Mouse (Mus musculus) heart, embryonic 15.5 days (tissue): ENCODE measurements around the gene Dpp6. TPM values are rescaled to one million over a fixed set of nuclear protein-coding genes. Genes with fewer than 3 reads are reported as not detected.

ENCODE experiments used
- ATAC-seq: fragments of 200-750 bp; cut with Nextera tagmentation; replicated peaks from 2 replicates; pipeline ENCODE4 v1.8.0; 2017; ENCODE audit warnings: low read depth, moderate TSS enrichment; ENCODE audit not compliant: insufficient number of reproducible peaks, insufficient read depth, low FRiP score
- H3K27ac ChIP-seq: fragments of 300-500 bp; sonication (generic); 2 replicates; pipeline ENCODE4 v1.5.1; 2015; ENCODE audit warnings: mild to moderate bottlenecking, inconsistent platforms
- H3K27me3 ChIP-seq: fragments of 300-500 bp; sonication (generic); 2 replicates; pipeline ENCODE4 v1.6.1; 2015; ENCODE audit warnings: inconsistent platforms
- H3K36me3 ChIP-seq: fragments of 300-500 bp; sonication (generic); 2 replicates; pipeline ENCODE4 v1.6.1; 2015; ENCODE audit warnings: mild to moderate bottlenecking, inconsistent platforms
- H3K4me1 ChIP-seq: fragments of 300-500 bp; sonication (generic); replicated peaks from 2 replicates; pipeline ENCODE4 v1.6.1; 2015; ENCODE audit warnings: inconsistent platforms
- H3K4me2 ChIP-seq: fragments of 300-500 bp; sonication (generic); 2 replicates; pipeline ENCODE4 v1.6.1; 2015; ENCODE audit warnings: inconsistent platforms, mild to moderate bottlenecking, moderate library complexity
- H3K4me3 ChIP-seq: fragments of 300-500 bp; sonication (generic); 2 replicates; pipeline ENCODE4 v1.5.1; 2015; ENCODE audit warnings: mild to moderate bottlenecking, inconsistent platforms
- H3K9ac ChIP-seq: fragments of 300-500 bp; sonication (generic); 2 replicates; pipeline ENCODE4 v1.6.1; 2015; ENCODE audit warnings: mild to moderate bottlenecking, inconsistent platforms
- H3K9me3 ChIP-seq: fragments of 300-500 bp; sonication (generic); replicated peaks from 2 replicates; pipeline ENCODE4 v1.6.1; 2016; ENCODE audit warnings: inconsistent platforms
- WGBS: fragments of 180-500 bp; shearing (Covaris S2); methylation state at CpG from one replicate; pipeline ENCODE4 v1.1.7; 2015; ENCODE audit warnings: mixed read lengths; 5-methylcytosine and 5-hydroxymethylcytosine counted together
- polyA plus RNA-seq: library from polyadenylated mRNA; unstranded; fragments of >200 nt; fragmentation: Nextera tagmentation; extraction: Ambion mirVana; gene quantifications from 2 replicates; pipeline ENCODE4 v1.2.1, GENCODE M21; 2015

Gene Dpp6
- polyA plus RNA-seq, 1 experiment from 2014 or later, result 0.47 TPM

DNA sequence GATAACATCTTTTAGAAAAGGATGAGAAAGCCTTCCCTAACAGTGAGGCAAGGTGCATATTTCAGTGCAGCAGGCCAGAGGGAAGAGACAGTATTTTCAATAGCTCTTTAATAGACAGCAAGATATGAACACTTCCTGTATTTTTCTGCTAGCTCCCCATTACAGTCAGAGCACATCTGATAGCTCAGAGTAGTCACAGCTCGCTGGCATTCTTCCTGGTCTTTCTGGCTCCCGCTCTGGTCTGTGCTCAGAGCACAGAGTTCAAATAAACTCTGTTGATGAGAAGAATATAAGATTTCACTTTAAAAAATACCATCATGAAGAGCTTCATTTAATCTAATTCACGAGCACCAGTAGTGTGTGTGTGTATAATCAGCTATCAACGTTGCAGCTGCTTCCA is 249.8 kb downstream of the Dpp6 start:
- H3K9ac ChIP-seq, result no peak overlapping the region
- H3K27ac ChIP-seq, result no peak overlapping the region
- WGBS, result 64% methylated on average over 4 of the region's 4 CpGs
- H3K4me2 ChIP-seq, result no peak overlapping the region
- H3K36me3 ChIP-seq, result no peaks in the 10 kb centered on the region
- ATAC-seq, result no peak
- no peaks in the 10 kb centered on the region for H3K4me1 ChIP-seq
- H3K9me3 ChIP-seq, result no peaks in the 10 kb centered on the region
- no peaks in the 10 kb centered on the region for H3K27me3 ChIP-seq
- H3K4me3 ChIP-seq, result no peak overlapping the region

DNA sequence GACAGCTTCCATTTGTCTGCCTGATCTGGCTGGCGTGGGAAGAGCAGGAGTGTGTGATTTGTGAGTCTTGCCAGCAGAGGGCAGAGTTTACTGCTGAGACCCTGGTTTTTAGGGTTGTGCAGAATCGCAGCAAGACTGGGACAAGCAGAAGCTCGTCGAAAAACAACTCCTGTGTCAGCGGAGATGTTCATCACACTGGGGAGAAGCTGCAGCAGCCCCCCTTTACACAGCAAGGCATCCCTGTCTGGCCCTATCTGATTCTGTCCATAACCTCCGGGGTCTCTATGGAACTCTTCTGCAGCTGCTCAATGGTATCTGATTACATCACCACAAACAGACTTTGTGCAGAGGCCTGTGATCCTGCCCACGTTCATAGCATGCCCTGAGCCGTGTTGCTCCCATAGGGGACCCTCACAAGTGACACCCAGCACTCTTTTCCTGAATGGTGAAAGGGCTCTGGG is 258.2 kb downstream of the Dpp6 start:
- Histone ChIP-seq H3K27me3 (no peaks in the 10 kb centered on the region), H3K4me3 (no peak overlapping the region), H3K9me3 (no peaks in the 10 kb centered on the region), H3K9ac (no peak overlapping the region), H3K27ac (no peak overlapping the region), H3K4me1 (no peaks in the 10 kb centered on the region), H3K36me3 (no peaks in the 10 kb centered on the region), H3K4me2 (no peak overlapping the region)
- ATAC-seq, result no peak; the same call in 1 of the 2 replicates
- WGBS, result 20% methylated on average over 8 of the region's 8 CpGs

DNA sequence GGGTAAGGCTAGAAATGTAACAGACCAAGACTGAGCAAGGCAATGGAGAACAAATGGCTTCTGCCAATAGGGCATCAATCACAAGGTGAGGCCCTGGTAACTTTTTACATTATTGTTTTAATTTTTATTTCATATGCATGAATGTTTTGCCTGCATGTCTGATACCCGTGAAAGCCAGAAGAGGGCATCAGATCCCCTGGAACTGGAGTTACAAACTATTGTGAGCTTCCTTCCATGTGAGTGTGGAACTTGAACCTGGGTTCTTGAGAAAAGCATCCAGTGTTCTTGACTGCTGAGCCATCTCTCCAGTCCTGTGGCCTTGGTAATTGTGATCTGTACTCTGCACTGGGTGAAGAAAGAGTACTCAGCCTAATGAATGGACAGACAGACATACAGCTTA is 259.0 kb downstream of the Dpp6 start:
- Histone ChIP-seq H3K36me3 (no peaks in the 10 kb centered on the region), H3K9me3 (no peaks in the 10 kb centered on the region), H3K4me2 (no peak overlapping the region), H3K4me3 (no peak overlapping the region), H3K27ac (no peak overlapping the region), H3K27me3 (no peaks in the 10 kb centered on the region), H3K4me1 (no peaks in the 10 kb centered on the region), H3K9ac (no peak overlapping the region)
- 16% methylated on average over 1 of the region's 1 CpGs for WGBS
- ATAC-seq, result no peak

DNA sequence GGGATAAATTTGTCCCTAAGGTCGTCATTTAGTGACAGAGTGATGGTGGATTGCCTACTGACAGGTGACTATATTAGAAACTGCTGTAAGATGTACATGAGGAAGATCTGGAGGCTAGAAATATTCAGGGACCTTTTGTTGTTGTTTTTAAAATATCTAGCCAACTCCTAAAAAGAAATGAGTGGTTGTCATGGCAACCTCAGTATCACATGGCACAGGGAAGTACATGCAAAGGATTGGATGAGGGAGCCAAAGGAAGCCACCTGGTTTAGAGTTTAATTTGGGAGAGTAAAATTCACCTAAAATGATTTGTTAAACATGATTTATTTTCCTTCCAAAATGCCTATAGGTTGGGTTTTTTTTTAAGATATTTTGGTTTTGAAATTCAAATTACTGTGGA is 260.8 kb downstream of the Dpp6 start:
- Histone ChIP-seq H3K4me2 (no peak overlapping the region), H3K4me3 (no peak overlapping the region), H3K36me3 (no peaks in the 10 kb centered on the region), H3K9me3 (no peaks in the 10 kb centered on the region), H3K27me3 (no peaks in the 10 kb centered on the region), H3K4me1 (no peaks in the 10 kb centered on the region), H3K27ac (no peak overlapping the region), H3K9ac (no peak overlapping the region)
- ATAC-seq, result no peak
- WGBS, result 34% methylated on average over 1 of the region's 1 CpGs

DNA sequence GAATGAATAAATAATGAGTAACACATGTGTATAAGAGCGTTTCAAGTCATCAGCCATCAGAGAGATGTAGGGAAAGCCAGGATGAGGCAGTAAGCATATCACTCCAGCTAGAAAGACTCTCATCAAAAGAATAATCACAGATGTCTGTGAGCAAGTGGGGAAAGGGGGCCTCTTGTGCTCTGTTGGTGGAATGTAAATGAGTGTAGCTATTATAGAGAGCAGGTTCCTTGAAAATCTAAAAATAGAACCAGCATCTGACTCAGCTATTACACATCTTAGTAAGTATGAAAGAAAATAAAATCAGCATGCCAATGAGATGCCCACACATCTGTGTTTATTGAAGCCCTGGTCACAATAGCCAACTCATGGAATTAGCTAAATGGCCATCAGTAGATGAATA is 264.3 kb downstream of the Dpp6 start:
- Histone ChIP-seq H3K4me2 (no peak overlapping the region), H3K36me3 (no peaks in the 10 kb centered on the region), H3K9me3 (no peaks in the 10 kb centered on the region), H3K9ac (no peak overlapping the region), H3K4me3 (no peak overlapping the region), H3K27me3 (no peaks in the 10 kb centered on the region), H3K4me1 (no peaks in the 10 kb centered on the region), H3K27ac (no peak overlapping the region)
- WGBS, result 66% methylated on average over 1 of the region's 1 CpGs
- ATAC-seq, result no peak

DNA sequence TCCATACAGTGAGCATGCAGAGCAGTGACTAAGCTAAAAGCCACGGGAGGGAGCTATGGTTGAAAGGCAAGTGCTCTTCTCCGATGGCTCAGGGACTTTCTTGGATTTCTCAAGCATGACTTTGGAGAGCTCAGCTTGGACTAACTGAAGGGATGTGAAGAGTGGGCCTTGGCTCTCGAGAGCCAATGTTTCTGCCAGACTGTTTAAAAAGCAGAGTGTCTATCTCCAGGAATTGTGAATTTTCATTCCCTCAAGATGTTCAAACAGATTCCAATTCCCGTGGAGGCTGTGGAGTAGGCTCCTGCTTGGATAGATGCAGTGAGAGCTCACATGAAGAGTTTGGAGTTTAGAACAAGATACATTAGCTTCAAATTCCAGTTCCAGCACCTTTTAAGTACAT is 266.8 kb downstream of the Dpp6 start:
- no peaks in the 10 kb centered on the region for H3K36me3 ChIP-seq
- no peak overlapping the region for H3K4me3 ChIP-seq
- H3K27ac ChIP-seq, result no peak overlapping the region
- 56% methylated on average over 4 of the region's 4 CpGs for WGBS
- H3K9me3 ChIP-seq, result no peaks in the 10 kb centered on the region
- H3K4me1 ChIP-seq, result no peaks in the 10 kb centered on the region
- H3K27me3 ChIP-seq, result no peaks in the 10 kb centered on the region
- no peak overlapping the region for H3K9ac ChIP-seq
- ATAC-seq, result no peak
- H3K4me2 ChIP-seq, result no peak overlapping the region

DNA sequence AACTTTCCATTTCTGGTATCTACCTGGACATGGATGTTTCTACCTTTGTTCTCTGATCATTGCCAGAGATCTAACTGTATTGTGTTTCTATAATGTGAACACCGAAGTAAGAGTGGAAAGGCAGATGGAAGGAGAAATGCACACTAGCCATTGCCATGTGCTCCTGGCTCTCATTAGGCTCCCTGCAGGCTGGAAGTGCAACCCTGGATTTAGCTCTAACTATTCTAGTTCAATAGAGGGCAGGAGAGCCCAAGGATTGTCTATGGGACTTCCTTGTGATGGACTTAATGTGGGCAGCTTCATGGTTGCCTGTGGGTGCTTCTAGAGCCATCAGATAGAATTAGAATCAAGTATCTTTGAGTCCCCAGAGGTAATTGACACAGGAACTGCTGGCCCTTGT is 291.2 kb downstream of the Dpp6 start:
- H3K9me3 ChIP-seq, result no peaks in the 10 kb centered on the region
- ATAC-seq, result no peak
- no peak overlapping the region for H3K4me2 ChIP-seq
- H3K27me3 ChIP-seq, result no peaks in the 10 kb centered on the region
- no peak overlapping the region for H3K4me3 ChIP-seq
- no peaks in the 10 kb centered on the region for H3K4me1 ChIP-seq
- no peaks in the 10 kb centered on the region for H3K36me3 ChIP-seq
- no peak overlapping the region for H3K9ac ChIP-seq
- no peak overlapping the region for H3K27ac ChIP-seq
- 91% methylated on average over 1 of the region's 1 CpGs for WGBS

DNA sequence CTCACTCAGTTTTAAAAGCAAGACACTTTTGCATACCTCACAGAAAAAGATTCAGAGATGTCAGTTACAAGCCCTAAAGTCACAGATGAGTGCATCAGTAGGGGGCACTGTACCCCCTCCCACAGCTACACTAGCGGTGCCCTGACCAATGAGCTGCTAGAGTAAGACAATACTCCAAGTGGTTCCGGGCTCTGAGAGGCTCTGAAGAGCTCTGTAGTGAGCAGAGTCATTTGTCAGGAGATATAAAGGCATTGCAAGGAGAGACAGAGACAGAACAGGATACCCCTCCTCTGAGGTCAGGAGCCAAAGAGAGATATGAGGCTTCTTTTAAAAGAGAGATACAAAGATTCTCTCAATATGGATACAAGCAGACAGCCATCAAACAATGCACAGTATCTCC is 305.5 kb downstream of the Dpp6 start:
- 26% methylated on average over 2 of the region's 2 CpGs for WGBS
- H3K27ac ChIP-seq, result no peak overlapping the region
- H3K9ac ChIP-seq, result no peak overlapping the region
- no peaks in the 10 kb centered on the region for H3K36me3 ChIP-seq
- no peaks in the 10 kb centered on the region for H3K4me1 ChIP-seq
- no peak for ATAC-seq
- no peaks in the 10 kb centered on the region for H3K27me3 ChIP-seq
- H3K4me3 ChIP-seq, result no peak overlapping the region
- H3K4me2 ChIP-seq, result no peak overlapping the region
- H3K9me3 ChIP-seq, result no peaks in the 10 kb centered on the region

DNA sequence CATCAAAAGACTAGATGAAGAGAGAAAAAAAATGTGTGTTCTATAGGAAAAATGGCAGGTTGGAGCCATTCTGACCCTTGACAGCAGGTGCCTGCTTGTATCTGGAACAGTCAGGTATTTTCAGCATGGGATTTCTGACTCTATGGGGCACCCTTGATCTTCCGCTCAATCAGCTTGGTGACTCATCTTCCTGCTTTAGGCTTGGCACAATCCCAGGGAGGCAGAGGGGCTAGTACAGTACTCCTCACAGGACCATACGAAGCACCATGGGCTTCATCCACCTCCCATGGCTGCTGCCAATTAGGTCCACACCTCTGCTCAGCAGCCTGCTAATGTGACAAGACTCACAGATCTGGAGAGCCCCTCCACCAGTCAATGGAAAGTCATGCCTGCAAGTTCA is 305.9 kb downstream of the Dpp6 start:
- ATAC-seq, result no peak
- 64% methylated on average over 2 of the region's 2 CpGs for WGBS
- no peak overlapping the region for H3K4me3 ChIP-seq
- no peaks in the 10 kb centered on the region for H3K4me1 ChIP-seq
- H3K4me2 ChIP-seq, result no peak overlapping the region
- no peaks in the 10 kb centered on the region for H3K27me3 ChIP-seq
- H3K9ac ChIP-seq, result no peak overlapping the region
- H3K36me3 ChIP-seq, result no peaks in the 10 kb centered on the region
- H3K27ac ChIP-seq, result no peak overlapping the region
- no peaks in the 10 kb centered on the region for H3K9me3 ChIP-seq

DNA sequence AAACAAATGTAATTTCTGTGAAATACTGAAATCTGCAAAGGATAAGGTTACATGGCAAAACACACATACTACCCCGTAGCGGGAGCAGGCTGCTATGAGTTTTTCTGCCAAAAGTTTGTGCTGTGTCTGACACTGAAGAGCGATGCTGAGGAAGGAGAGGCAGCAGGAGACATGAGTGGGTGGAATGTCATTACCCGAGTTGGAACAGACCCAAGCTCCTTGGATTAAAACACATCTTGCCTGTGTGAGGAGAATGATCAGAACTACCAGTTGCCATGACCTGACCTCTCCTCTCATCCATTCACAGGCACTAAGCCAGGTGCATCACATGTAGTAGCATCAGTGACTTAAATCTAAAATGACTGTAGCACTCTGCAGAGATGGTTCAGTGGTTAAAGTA is 309.0 kb downstream of the Dpp6 start:
- Histone ChIP-seq H3K9me3 (no peaks in the 10 kb centered on the region), H3K4me1 (no peaks in the 10 kb centered on the region), H3K4me2 (no peak overlapping the region), H3K36me3 (no peaks in the 10 kb centered on the region), H3K27ac (no peak overlapping the region), H3K9ac (no peak overlapping the region), H3K4me3 (no peak overlapping the region), H3K27me3 (no peaks in the 10 kb centered on the region)
- 78% methylated on average over 4 of the region's 4 CpGs for WGBS
- ATAC-seq, result no peak

DNA sequence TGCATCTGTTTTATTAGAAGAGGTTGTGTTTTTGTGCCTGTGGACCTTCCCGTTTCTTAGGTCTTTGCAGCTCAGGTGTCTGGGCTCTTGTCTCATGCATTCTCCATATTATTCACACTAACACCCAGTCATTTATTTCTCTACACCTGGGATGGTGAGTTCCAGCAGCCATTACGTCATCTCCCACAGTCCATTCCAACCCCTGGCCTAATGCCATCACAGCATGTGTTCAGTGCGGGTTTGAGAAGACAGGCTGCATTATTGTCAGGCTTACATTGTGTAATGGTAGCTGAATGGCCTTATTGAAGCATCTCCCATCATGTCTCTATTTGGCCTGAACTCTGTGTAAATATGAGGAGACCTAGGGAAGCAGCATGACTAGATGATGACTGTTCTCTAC is 316.2 kb downstream of the Dpp6 start:
- H3K4me1 ChIP-seq, result no peaks in the 10 kb centered on the region
- no peak overlapping the region for H3K4me2 ChIP-seq
- WGBS, result 60% methylated on average over 3 of the region's 3 CpGs

DNA sequence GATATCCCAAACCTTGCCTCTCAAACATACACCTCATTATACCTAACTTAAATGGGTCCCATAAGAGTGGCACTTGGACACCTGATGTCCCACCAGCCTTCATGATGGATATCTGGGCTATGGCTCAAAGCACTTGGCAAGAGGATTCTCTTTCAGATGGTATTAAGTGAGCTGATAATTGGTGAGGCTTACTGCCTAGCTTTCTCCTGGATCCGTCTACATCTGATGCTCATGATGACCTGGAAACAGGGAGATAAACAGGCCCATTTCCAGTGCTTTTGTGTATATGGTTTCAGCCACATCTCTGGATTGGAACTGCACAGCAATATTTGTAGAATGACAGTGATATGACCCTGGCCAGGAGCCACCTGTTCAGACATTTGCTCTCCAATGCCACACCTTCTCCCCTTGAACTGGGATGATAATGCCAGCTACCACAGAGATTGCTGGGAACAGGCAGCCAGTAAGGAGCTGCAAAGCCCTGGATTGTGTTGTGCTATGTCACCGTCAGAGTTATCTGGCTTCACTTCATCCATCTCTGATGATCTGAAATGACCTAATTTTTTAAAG is 317.5 kb downstream of the Dpp6 start:
- no peaks in the 10 kb centered on the region for H3K9me3 ChIP-seq
- no peak overlapping the region for H3K9ac ChIP-seq
- no peak overlapping the region for H3K27ac ChIP-seq
- no peaks in the 10 kb centered on the region for H3K4me1 ChIP-seq
- H3K4me3 ChIP-seq, result no peak overlapping the region
- no peaks in the 10 kb centered on the region for H3K36me3 ChIP-seq
- WGBS, result 57% methylated on average over 2 of the region's 2 CpGs
- ATAC-seq, result no peak
- H3K27me3 ChIP-seq, result no peaks in the 10 kb centered on the region
- H3K4me2 ChIP-seq, result no peak overlapping the region

More for the DNA sequence above, 316.2 kb downstream of the Dpp6 start:
- no peak for ATAC-seq
- Histone ChIP-seq H3K27ac (no peak overlapping the region), H3K9me3 (no peaks in the 10 kb centered on the region), H3K36me3 (no peaks in the 10 kb centered on the region), H3K27me3 (no peaks in the 10 kb centered on the region), H3K9ac (no peak overlapping the region), H3K4me3 (no peak overlapping the region)
